Mouse (Mus musculus): ENCODE measurements around the gene Ccdc33.
A peak's percentile ranks its signal among the peaks of the same experiment; 100 is the strongest.

GRCm38 (mm10) chr9:57990438-57991110 lies 128.0 kb downstream of the Ccdc33 start:
- no peak for TF ChIP-seq CHD2 (IDR thresholded peaks at IDR 0.05; ENCODE audit: low read depth, low read length)
- TF ChIP-seq MAFK (IDR thresholded peaks at IDR 0.05; ENCODE audit: insufficient read depth, low read depth, low read length) = no peak
- peak; percentile 42; the same call in 1 of the 2 replicates for TF ChIP-seq ZC3H11A (IDR thresholded peaks at IDR 0.05; ENCODE audit: borderline replicate concordance, low read depth, low read length)
- TF ChIP-seq ZNF384 (IDR thresholded peaks at IDR 0.05; ENCODE audit: low read depth, low read length) = no peak
- TF ChIP-seq HCFC1 (IDR thresholded peaks at IDR 0.05; ENCODE audit: borderline replicate concordance, insufficient read depth, low read length) = no peak
